Mouse (Mus musculus) hindbrain, embryonic 16.5 days (tissue): ENCODE measurements at regions not wholly inside any gene's neighbourhood (a gene's known extent, or its start where the extent isn't known, plus 50 kb on each side); places are given as distances from the start of the nearest gene placed in this dataset.

Experiments
- ATAC-seq: fragments of 200-750 bp; cut with Nextera tagmentation; 2 replicates; pipeline ENCODE4 v1.8.0; 2017; ENCODE audit warnings: moderate TSS enrichment, moderate library complexity
- H3K27ac ChIP-seq: fragments of 300-500 bp; sonication (generic); 2 replicates; pipeline ENCODE4 v1.5.1; 2014; ENCODE audit warnings: low read depth, mild to moderate bottlenecking, control low read depth, low read length, moderate library complexity
- H3K27me3 ChIP-seq: fragments of 300-500 bp; sonication (generic); replicated peaks from 2 replicates; pipeline ENCODE4 v1.6.1; 2014; ENCODE audit warnings: low read length; ENCODE audit not compliant: control insufficient read depth, insufficient read depth
- H3K36me3 ChIP-seq: fragments of 300-500 bp; sonication (generic); 2 replicates; pipeline ENCODE4 v1.6.1; 2014; ENCODE audit warnings: mild to moderate bottlenecking, low read length, moderate library complexity, mixed read lengths; ENCODE audit not compliant: control insufficient read depth, insufficient read depth
- H3K4me1 ChIP-seq: fragments of 300-500 bp; sonication (generic); 2 replicates; pipeline ENCODE4 v1.6.1; 2014; ENCODE audit warnings: low read depth, low read length; ENCODE audit not compliant: control insufficient read depth, insufficient read depth
- H3K4me2 ChIP-seq: fragments of 300-500 bp; sonication (generic); 2 replicates; pipeline ENCODE4 v1.6.1; 2014; ENCODE audit warnings: mild to moderate bottlenecking, low read length, control low read depth, moderate library complexity
- H3K4me3 ChIP-seq: fragments of 300-500 bp; sonication (generic); 2 replicates; pipeline ENCODE4 v1.5.1; 2014; ENCODE audit warnings: mild to moderate bottlenecking, low read length, control low read depth, moderate library complexity
- H3K9ac ChIP-seq: fragments of 300-500 bp; sonication (generic); 2 replicates; pipeline ENCODE4 v1.6.1; 2014; ENCODE audit warnings: low read depth, mild to moderate bottlenecking, control low read depth, low read length, moderate library complexity
- H3K9me3 ChIP-seq: fragments of 300-500 bp; sonication (generic); 2 replicates; pipeline ENCODE4 v1.6.1; 2014; ENCODE audit warnings: mild to moderate bottlenecking, low read length, moderate library complexity; ENCODE audit not compliant: control insufficient read depth
- WGBS: fragments of 180-500 bp; shearing (Covaris S2); extraction: QIAGEN DNeasy Blood & Tissue Kit; methylation state at CpG from one replicate; pipeline ENCODE4 v1.1.7; 2014; 5-methylcytosine and 5-hydroxymethylcytosine counted together

DNA sequence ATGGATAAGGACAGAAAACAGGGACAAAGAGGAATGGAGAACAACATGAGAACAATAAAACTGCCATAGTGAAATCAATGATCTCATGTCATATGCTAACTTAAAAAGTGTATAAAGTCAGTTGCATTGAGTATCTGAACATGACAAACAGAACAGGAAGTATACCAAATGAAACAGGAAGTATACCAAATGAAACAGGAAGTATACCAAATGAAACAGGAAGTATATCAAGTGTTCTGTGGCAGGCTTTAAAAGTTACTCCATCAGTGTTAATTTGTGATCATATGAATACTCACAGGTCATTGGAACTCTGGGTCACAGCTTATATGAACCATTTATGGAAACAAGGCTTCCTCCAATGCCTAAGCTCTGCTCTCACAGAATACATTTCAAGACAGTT, 585.6 kb upstream of the Mgmt start:
- H3K4me1 ChIP-seq, result no peaks in the 10 kb centered on the region
- no peak overlapping the region for H3K27ac ChIP-seq
- no peak for ATAC-seq
- no peak overlapping the region for H3K4me2 ChIP-seq
- no peak overlapping the region for H3K9ac ChIP-seq
- no peak overlapping the region for H3K4me3 ChIP-seq
- no peaks in the 10 kb centered on the region for H3K27me3 ChIP-seq
- H3K9me3 ChIP-seq, result no peaks in the 10 kb centered on the region
- H3K36me3 ChIP-seq, result no peaks in the 10 kb centered on the region

DNA sequence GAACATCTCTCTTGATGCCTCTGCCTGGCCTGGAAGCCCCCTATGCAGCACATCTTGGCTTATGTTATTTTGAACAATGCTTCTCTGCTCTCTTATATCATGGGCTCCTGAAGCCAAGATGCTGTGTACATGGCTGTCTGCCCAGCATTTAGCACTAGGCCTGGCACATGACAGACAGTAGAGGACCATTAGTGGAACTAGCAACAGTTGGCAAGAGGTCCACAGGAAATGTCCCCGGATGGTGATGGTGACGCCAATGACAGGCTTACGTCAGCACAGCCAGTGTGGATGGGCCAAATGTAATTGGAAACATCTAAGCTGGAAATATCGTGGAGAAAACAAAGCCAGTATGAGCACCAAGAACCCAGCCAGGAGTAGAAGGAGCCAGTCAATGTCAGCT, 567.1 kb upstream of the Mgmt start:
- Histone ChIP-seq H3K9ac (no peak overlapping the region), H3K36me3 (no peaks in the 10 kb centered on the region), H3K4me2 (no peak overlapping the region), H3K4me1 (no peaks in the 10 kb centered on the region), H3K27ac (no peak overlapping the region), H3K9me3 (no peaks in the 10 kb centered on the region), H3K4me3 (no peak overlapping the region), H3K27me3 (no peaks in the 10 kb centered on the region)
- WGBS, result 78% methylated on average over 4 of the region's 4 CpGs
- ATAC-seq, result no peak

DNA sequence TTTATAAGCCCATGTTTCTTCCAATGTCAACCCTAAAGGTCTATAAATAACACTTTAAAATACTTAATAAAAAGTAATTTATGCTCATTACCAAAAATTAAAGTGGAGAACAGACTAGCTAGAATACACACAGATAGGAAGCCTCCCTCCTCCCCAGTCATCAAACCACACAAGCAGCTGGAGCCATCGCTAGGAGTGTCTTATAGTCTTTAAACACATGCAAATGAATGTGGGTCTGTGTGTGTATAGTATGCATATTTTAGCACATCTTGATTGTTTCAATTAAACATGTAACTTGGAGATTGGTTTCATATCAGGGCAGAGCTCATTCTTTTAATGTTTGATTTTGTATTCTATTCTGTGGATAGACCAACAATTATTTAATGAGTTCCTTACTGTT, 564.0 kb upstream of the Mgmt start:
- H3K4me1 ChIP-seq, result no peaks in the 10 kb centered on the region
- no peak overlapping the region for H3K9ac ChIP-seq
- no peak for ATAC-seq
- H3K4me3 ChIP-seq, result no peak overlapping the region
- WGBS, result 50% methylated on average over 1 of the region's 1 CpGs
- H3K27me3 ChIP-seq, result no peaks in the 10 kb centered on the region
- no peak overlapping the region for H3K27ac ChIP-seq
- H3K36me3 ChIP-seq, result no peaks in the 10 kb centered on the region
- H3K9me3 ChIP-seq, result no peaks in the 10 kb centered on the region
- no peak overlapping the region for H3K4me2 ChIP-seq

DNA sequence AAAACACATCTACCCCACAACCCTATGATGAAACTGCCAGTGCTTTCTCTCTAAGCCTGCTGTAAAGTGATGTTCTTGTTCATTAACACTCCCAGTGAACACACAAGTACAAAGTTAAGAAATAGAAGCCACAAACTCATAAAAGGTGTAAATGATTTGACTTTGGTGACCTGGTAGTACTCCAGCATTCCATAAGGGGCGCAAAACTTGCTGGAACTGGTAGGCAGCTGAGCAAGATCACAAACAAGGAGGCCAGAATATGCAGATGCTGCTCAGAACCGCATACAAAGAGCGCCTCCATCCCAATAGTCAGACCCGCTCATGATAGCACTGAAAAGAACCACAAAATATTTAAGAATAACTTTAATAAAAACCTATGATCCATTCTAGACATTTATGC, 561.6 kb upstream of the Mgmt start:
- no peak overlapping the region for H3K4me2 ChIP-seq
- no peaks in the 10 kb centered on the region for H3K27me3 ChIP-seq
- H3K4me1 ChIP-seq, result no peaks in the 10 kb centered on the region
- H3K36me3 ChIP-seq, result no peaks in the 10 kb centered on the region
- no peak overlapping the region for H3K4me3 ChIP-seq
- no peak overlapping the region for H3K9ac ChIP-seq
- H3K9me3 ChIP-seq, result no peaks in the 10 kb centered on the region
- no peak for ATAC-seq
- 54% methylated on average over 4 of the region's 4 CpGs for WGBS
- no peak overlapping the region for H3K27ac ChIP-seq

DNA sequence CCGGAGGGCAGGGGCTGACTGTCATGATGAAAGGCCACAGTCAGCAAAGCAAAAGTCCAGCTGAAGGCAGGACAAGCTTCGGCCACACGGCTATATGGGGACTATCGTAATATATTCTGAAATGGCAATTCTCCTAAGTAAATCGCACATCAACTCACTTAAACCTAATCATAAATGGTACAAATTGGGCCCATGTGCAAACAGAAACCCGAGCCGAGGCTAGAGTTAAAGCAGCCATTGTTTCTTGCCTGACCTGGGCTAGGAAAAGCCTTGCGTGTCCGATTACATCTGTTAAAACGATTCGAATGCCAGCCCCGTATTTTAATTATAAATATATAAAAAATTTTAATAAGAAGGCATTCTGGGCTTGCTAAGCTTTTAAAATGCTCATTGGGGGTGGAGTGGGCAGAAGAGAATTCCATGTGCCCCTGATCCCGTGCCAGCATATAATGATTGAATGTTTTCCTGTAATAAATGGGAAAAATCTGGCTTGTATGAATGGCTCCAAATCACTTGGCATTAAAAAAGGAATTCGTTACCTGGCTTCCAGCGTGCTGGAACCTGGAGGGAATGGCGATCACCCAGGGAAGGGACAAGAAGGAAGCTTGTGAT, 552.7 kb upstream of the Mgmt start:
- WGBS, result 56% methylated on average over 16 of the region's 16 CpGs
- no peak for ATAC-seq
- H3K9ac ChIP-seq, result no peak overlapping the region

DNA sequence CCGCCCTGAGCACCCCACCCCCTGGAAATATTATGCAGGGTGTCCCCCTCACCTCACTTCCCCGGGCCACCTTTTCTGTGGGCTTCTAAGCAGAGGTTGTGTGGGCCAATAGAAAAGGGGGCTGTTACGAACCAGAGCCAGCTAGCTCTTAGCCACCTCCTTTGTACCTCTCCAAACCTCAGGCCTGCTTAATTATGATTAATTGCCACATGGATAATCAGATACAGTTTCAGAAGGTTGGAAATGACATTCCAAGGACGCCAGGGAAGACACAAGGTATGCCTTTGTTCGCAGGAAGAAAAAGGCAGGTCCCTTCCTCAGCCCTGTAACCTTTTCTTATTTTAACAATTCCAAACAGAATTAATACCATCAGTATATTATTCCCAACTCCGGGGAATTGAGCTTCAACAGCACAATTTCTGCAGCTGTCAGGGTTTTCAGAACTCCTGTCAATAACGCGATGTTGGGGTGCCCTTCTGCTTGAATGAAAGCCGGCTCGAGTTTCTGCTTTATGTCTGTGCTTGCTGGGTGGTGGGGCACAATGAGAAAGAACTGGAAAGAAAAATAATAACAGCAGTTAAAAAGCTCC, 552.1 kb upstream of the Mgmt start:
- no peak overlapping the region for H3K4me3 ChIP-seq
- H3K36me3 ChIP-seq, result no peaks in the 10 kb centered on the region
- no peak overlapping the region; the same call in 1 of the 2 replicates for H3K9ac ChIP-seq
- H3K27ac ChIP-seq, result peak overlapping the region; percentile 60
- H3K9me3 ChIP-seq, result no peaks in the 10 kb centered on the region
- ATAC-seq, result no peak
- WGBS, result 28% methylated on average over 10 of the region's 10 CpGs
- no peaks in the 10 kb centered on the region for H3K27me3 ChIP-seq
- H3K4me2 ChIP-seq, result 0 out of 2 replicates have a peak overlapping the region, but pooled peaks have one; percentile 13
- H3K4me1 ChIP-seq, result peaks cover 17% of the 10 kb centered on the region

More for the DNA sequence above, 552.7 kb upstream of the Mgmt start:
- H3K9me3 ChIP-seq, result no peaks in the 10 kb centered on the region
- H3K4me3 ChIP-seq, result no peak overlapping the region
- 0 out of 2 replicates have a peak overlapping the region, but pooled peaks have one; percentile 13 for H3K4me2 ChIP-seq
- H3K27me3 ChIP-seq, result no peaks in the 10 kb centered on the region
- H3K27ac ChIP-seq, result peak overlapping the region; percentile 60
- peaks cover 17% of the 10 kb centered on the region for H3K4me1 ChIP-seq
- H3K36me3 ChIP-seq, result no peaks in the 10 kb centered on the region

DNA sequence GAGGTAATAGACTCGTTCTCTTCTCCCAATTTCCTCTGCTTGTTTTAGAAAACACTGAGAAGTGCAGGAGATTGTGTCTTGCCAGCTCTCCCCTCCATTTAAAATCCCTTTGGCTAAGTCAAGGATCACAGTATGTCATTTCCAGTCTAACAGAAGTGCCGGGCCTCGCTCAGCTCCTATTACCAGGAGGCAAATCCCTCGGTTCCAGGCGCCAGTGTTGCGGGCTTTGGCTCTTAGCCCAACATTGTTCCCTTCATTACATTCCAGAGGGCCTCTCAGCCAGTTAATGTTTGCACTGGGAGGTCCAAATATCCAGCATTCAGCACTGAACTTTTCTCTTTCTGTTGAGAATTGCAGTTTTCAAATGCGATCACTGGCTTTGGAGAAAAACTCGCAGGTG, 551.6 kb upstream of the Mgmt start:
- Histone ChIP-seq H3K27ac (peak overlapping the region; percentile 60; the same call in 1 of the 2 replicates), H3K4me3 (no peak overlapping the region), H3K4me1 (peaks cover 17% of the 10 kb centered on the region), H3K36me3 (no peaks in the 10 kb centered on the region), H3K9ac (peak overlapping the region; percentile 25; the same call in 1 of the 2 replicates), H3K4me2 (0 out of 2 replicates have a peak overlapping the region, but pooled peaks have one; percentile 4), H3K27me3 (no peaks in the 10 kb centered on the region), H3K9me3 (no peaks in the 10 kb centered on the region)
- 7% methylated on average over 8 of the region's 8 CpGs for WGBS
- no peak for ATAC-seq

DNA sequence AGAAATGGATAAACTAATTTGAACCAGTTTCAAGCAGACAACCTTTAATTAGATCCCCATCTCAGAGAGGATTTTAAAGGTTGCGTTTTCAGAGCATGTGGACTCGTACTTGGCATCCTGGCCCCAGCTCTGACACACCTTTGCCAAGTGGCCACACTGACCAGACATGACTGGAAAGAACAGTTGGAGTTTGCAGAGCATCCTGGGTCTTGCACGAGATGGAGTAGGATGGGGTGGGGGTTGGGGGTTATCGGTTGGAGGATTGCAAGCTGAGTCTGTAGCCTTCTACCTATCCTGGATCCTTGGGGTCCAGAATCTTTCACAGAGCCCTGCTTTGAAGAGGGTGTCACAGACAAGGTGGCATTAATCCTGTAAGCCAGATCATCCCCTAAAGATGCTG, 550.9 kb upstream of the Mgmt start:
- no peak overlapping the region for H3K4me3 ChIP-seq
- no peak overlapping the region for H3K4me2 ChIP-seq
- no peak for ATAC-seq
- H3K9me3 ChIP-seq, result no peaks in the 10 kb centered on the region
- WGBS, result 66% methylated on average over 4 of the region's 4 CpGs
- H3K27me3 ChIP-seq, result no peaks in the 10 kb centered on the region
- no peak overlapping the region for H3K27ac ChIP-seq
- H3K4me1 ChIP-seq, result peaks cover 17% of the 10 kb centered on the region
- H3K36me3 ChIP-seq, result no peaks in the 10 kb centered on the region
- H3K9ac ChIP-seq, result no peak overlapping the region

DNA sequence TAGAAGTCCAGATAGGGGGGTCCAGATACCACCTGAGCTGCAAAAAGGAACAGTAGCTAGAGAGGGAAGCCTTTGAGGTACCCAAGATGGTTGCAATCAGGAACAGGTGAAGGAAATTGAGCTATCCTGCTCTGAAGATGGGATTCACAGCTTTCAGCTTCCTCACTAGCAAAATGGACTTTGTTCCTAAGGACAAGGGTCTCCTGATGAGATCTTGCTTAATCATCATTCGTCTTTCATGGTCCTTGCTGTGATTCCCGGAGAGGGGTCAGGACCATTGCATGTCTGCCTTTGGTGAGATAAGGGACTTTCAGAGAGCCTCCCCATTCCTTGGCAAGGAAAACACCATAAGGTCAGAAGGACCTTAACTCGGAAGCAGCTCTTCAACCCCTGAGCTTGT, 549.4 kb upstream of the Mgmt start:
- no peak overlapping the region for H3K4me3 ChIP-seq
- H3K27ac ChIP-seq, result no peak overlapping the region
- H3K4me1 ChIP-seq, result peaks cover 17% of the 10 kb centered on the region
- no peak for ATAC-seq
- no peaks in the 10 kb centered on the region for H3K27me3 ChIP-seq
- H3K9ac ChIP-seq, result no peak overlapping the region
- H3K9me3 ChIP-seq, result no peaks in the 10 kb centered on the region
- no peak overlapping the region for H3K4me2 ChIP-seq
- H3K36me3 ChIP-seq, result no peaks in the 10 kb centered on the region
- WGBS, result 81% methylated on average over 3 of the region's 3 CpGs
